Mouse (Mus musculus) heart, adult 2 months (tissue): Measurements from ENCODE around the gene Tubb1.

Experiments
- CTCF ChIP-seq: fragments of 200-600 bp; IDR thresholded peaks from 2 replicates; pipeline ENCODE4 v1.8.1; 2022; ENCODE audit warnings: antibody characterized with exemption, mild to moderate bottlenecking, moderate library complexity
- EP300 ChIP-seq: fragments of 200-500 bp; IDR thresholded peaks from 2 replicates; pipeline ENCODE4 v1.6.1; 2011; ENCODE audit warnings: low read depth, low read length, control low read depth; ENCODE audit not compliant: insufficient read depth
- POLR2A ChIP-seq: fragments of 200-500 bp; IDR thresholded peaks from 2 replicates; pipeline ENCODE4 v1.6.1; 2011; ENCODE audit warnings: mild to moderate bottlenecking, low read depth, low read length, control low read depth; ENCODE audit not compliant: insufficient read depth

DNA sequence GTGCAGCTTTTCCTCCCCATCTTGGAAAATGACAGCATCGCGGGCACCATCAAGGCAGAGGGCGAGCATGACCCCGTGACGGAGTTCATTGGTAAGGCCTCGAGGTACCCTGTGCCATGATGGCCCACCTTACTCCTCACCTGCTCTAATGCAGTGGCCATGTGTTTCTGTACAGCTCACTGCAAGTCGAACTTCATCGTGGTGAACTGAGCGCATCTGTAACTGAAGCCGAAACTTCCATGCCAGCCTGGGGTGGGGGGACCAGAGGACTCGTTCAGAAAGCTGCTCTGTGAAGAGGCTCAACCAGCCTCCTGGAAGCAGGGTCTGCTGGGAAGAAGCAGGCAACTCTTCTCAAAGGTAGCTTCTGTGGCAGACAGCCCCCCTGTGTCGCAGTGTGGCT lies 23.6 kb upstream of the Tubb1 start:
- TF ChIP-seq POLR2A (no peak), CTCF (no peak), EP300 (no peak)
